Mouse (Mus musculus) ES-E14 (cell line): Measurements from ENCODE around the gene Ube2a.

Experiments used
- HCFC1 ChIP-seq: IDR thresholded peaks from 2 replicates; pipeline ENCODE4 v1.6.1; 2012; ENCODE audit warnings: low read length, inconsistent platforms, borderline replicate concordance; ENCODE audit not compliant: insufficient read depth
- MAFK ChIP-seq: IDR thresholded peaks from 2 replicates; pipeline ENCODE4 v1.6.1; 2014; ENCODE audit warnings: mild to moderate bottlenecking, low read depth, low read length, inconsistent platforms; ENCODE audit not compliant: insufficient read depth
- ZC3H11A ChIP-seq: IDR thresholded peaks from 2 replicates; pipeline ENCODE4 v1.6.1; 2012; ENCODE audit warnings: low read depth, mild to moderate bottlenecking, inconsistent platforms, low read length, borderline replicate concordance
- ZNF384 ChIP-seq: IDR thresholded peaks from 2 replicates; pipeline ENCODE4 v1.6.1; 2012; ENCODE audit warnings: low read depth, low read length, inconsistent platforms

DNA sequence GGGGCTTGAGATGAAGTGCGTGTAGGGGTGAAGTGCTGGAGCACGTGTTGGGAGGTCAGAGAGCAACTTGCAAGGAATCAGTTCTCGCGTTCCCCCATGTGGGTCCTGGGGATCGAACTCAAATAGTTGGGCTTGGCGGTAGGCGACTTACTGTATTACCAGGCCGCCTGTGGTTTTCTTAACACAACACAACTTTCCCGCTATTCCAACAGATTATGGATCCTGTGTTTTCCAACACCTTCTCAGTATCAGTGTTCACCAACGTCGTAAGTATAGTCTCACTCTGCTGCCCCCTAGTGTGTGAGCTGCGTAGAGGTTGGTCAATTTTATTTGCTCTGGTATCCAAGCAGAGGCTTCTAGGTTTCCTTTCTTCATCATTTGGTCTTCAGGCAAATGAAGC lies 37.6 kb downstream of the Ube2a start:
- TF ChIP-seq HCFC1: no peak
- no peak for TF ChIP-seq ZC3H11A
- no peak for TF ChIP-seq ZNF384
- TF ChIP-seq MAFK: no peak
